Mouse (Mus musculus): ENCODE data around the gene Zfp503.

- TF ChIP-seq CTCF (IDR thresholded peaks at IDR 0.05; ENCODE audit: borderline replicate concordance, extremely low read depth, insufficient read depth, insufficient read length) (no peak), POLR2A (IDR thresholded peaks at IDR 0.05; ENCODE audit: borderline replicate concordance, extremely low read depth, insufficient read depth, insufficient read length, poor library complexity, severe bottlenecking) (no peak)
Observed at GRCm38 (mm10) chr14:21937116-21937515, 52.3 kb downstream of the Zfp503 start.
